Mouse (Mus musculus) thymus, adult 2 months (tissue): ENCODE data around the gene Sv2b. TPM values are rescaled to one million over a fixed set of nuclear protein-coding genes. Genes with fewer than 3 reads are reported as not detected.

ENCODE experiments used
- DNase-seq: peaks from one replicate; pipeline ENCODE4 v3.0.0; 2021
- H3K27ac ChIP-seq: fragments of 200-500 bp; 2 replicates; pipeline ENCODE4 v1.5.1; 2012; ENCODE audit warnings: low read length, control low read depth; ENCODE audit not compliant: control insufficient read depth, insufficient read depth
- H3K27me3 ChIP-seq: fragments of 200-500 bp; 2 replicates; pipeline ENCODE4 v1.6.1; 2012; ENCODE audit warnings: mild to moderate bottlenecking, low read length, moderate library complexity, mixed read lengths; ENCODE audit not compliant: control insufficient read depth, insufficient read depth
- H3K36me3 ChIP-seq: fragments of 200-500 bp; 2 replicates; pipeline ENCODE4 v1.6.1; 2012; ENCODE audit warnings: mild to moderate bottlenecking, low read length, moderate library complexity; ENCODE audit not compliant: control insufficient read depth, insufficient read depth
- H3K4me1 ChIP-seq: fragments of 200-500 bp; replicated peaks from 2 replicates; pipeline ENCODE4 v1.6.1; 2012; ENCODE audit warnings: low read length; ENCODE audit not compliant: control insufficient read depth, insufficient read depth
- H3K4me3 ChIP-seq: fragments of 200-500 bp; 2 replicates; pipeline ENCODE4 v1.5.1; 2012; ENCODE audit warnings: mild to moderate bottlenecking, low read length, control low read depth, moderate library complexity; ENCODE audit not compliant: control insufficient read depth, insufficient read depth
- CTCF ChIP-seq: fragments of 200-500 bp; IDR thresholded peaks from 2 replicates; pipeline ENCODE4 v1.5.1; 2012; ENCODE audit warnings: mild to moderate bottlenecking, control low read depth, low read length, moderate library complexity, borderline replicate concordance; ENCODE audit not compliant: control insufficient read depth, poor library complexity, insufficient read depth; ENCODE audit errors: extremely low read depth
- POLR2A ChIP-seq: fragments of 200-500 bp; IDR thresholded peaks from 2 replicates; pipeline ENCODE4 v1.6.1; 2012; ENCODE audit warnings: mild to moderate bottlenecking, low read length, control low read depth, moderate library complexity; ENCODE audit not compliant: control insufficient read depth, poor library complexity, insufficient read depth; ENCODE audit errors: extremely low read depth
- WGBS: fragments of 180-500 bp; shearing (Covaris S2); methylation state at CpG from one replicate; pipeline ENCODE4 v1.1.7; 2018; 5-methylcytosine and 5-hydroxymethylcytosine counted together
- polyA plus RNA-seq: library from polyadenylated mRNA; depleted of rRNA; stranded (reverse); fragments of >200 nt; gene quantifications from 2 replicates; pipeline ENCODE4 v1.2.3, GENCODE M21; 2012; rRNA removed

Gene Sv2b
- polyA plus RNA-seq, 1 experiment: 0.94 TPM

GRCm38 (mm10) chr7:75080163-75080562 lies 228.9 kb downstream of the Sv2b start:
- TF ChIP-seq CTCF (no peak), POLR2A (no peak)
- DNase-seq: no peak
- H3K36me3 ChIP-seq: no peaks in the 10 kb centered on the region
- H3K4me3 ChIP-seq: no peak overlapping the region
- H3K27me3 ChIP-seq: no peaks in the 10 kb centered on the region
- no peaks in the 10 kb centered on the region for H3K4me1 ChIP-seq
- H3K27ac ChIP-seq: no peak overlapping the region

GRCm38 (mm10) chr7:75077560-75078208 lies 231.4 kb downstream of the Sv2b start:
- DNase-seq: no peak
- WGBS: 93% methylated on average over 8 of the region's 8 CpGs
- H3K36me3 ChIP-seq: no peaks in the 10 kb centered on the region
- no peak overlapping the region for H3K27ac ChIP-seq
- H3K4me1 ChIP-seq: no peaks in the 10 kb centered on the region
- no peaks in the 10 kb centered on the region for H3K27me3 ChIP-seq
- no peak for TF ChIP-seq CTCF
- no peak for TF ChIP-seq POLR2A
- H3K4me3 ChIP-seq: no peak overlapping the region

Other genes with a start within 250 kb of the Sv2b start
- gene Akap13, start 146.3 kb upstream of the Sv2b start, polyA plus RNA-seq: 47.8 and 49.4 TPM in 2 replicates